Mouse (Mus musculus) spleen, adult 2 months (tissue): Measurements from ENCODE around the gene Cyp2d22. TPM values are rescaled to one million over a fixed set of nuclear protein-coding genes. Genes with fewer than 3 reads are reported as not detected.

ENCODE experiments used
- DNase-seq, 2 experiments: peaks; one replicate each; pipeline versions ENCODE4 v3.0.0 to v3.0.0-alpha.2; 2012 to 2021; ENCODE audit warnings: low spot score in 2 of 2, low read depth in 1 of 2
- H3K27ac ChIP-seq: fragments of 200-500 bp; 2 replicates; pipeline ENCODE4 v1.5.1; 2012; ENCODE audit warnings: low read length, inconsistent platforms; ENCODE audit not compliant: insufficient read depth
- H3K27me3 ChIP-seq: fragments of 200-500 bp; 2 replicates; pipeline ENCODE4 v1.6.1; 2012; ENCODE audit warnings: mild to moderate bottlenecking, moderate library complexity, low read length, inconsistent platforms; ENCODE audit not compliant: control insufficient read depth, insufficient read depth
- H3K36me3 ChIP-seq: fragments of 200-500 bp; 2 replicates; pipeline ENCODE4 v1.6.1; 2012; ENCODE audit warnings: mild to moderate bottlenecking, low read length, inconsistent platforms; ENCODE audit not compliant: control insufficient read depth, insufficient read depth
- H3K4me1 ChIP-seq: fragments of 200-500 bp; 2 replicates; pipeline ENCODE4 v1.6.1; 2011; ENCODE audit warnings: inconsistent platforms; ENCODE audit not compliant: control insufficient read depth, insufficient read depth, insufficient read length
- H3K4me3 ChIP-seq: fragments of 200-500 bp; 2 replicates; pipeline ENCODE4 v1.5.1; 2011; ENCODE audit warnings: mild to moderate bottlenecking, inconsistent platforms; ENCODE audit not compliant: insufficient read depth, insufficient read length; ENCODE audit errors: extremely low read depth
- CTCF ChIP-seq: fragments of 200-500 bp; IDR thresholded peaks from 2 replicates; pipeline ENCODE4 v1.5.1; 2011; ENCODE audit warnings: mild to moderate bottlenecking, inconsistent platforms; ENCODE audit not compliant: insufficient read depth, insufficient read length, insufficient replicate concordance; ENCODE audit errors: extremely low read depth
- POLR2A ChIP-seq: fragments of 200-500 bp; IDR thresholded peaks from 2 replicates; pipeline ENCODE4 v1.6.1; 2011; ENCODE audit warnings: low read depth, low read length, inconsistent platforms
- WGBS: fragments of 180-500 bp; shearing (Covaris S2); methylation state at CpG from one replicate; pipeline ENCODE4 v1.1.7; 2018; 5-methylcytosine and 5-hydroxymethylcytosine counted together
- polyA plus RNA-seq: library from polyadenylated mRNA; depleted of rRNA; stranded (reverse); fragments of >200 nt; gene quantifications from 2 replicates; pipeline ENCODE4 v1.2.3, GENCODE M21; 2012

Gene Cyp2d22
- polyA plus RNA-seq, 1 experiment: 11.3 TPM

DNA sequence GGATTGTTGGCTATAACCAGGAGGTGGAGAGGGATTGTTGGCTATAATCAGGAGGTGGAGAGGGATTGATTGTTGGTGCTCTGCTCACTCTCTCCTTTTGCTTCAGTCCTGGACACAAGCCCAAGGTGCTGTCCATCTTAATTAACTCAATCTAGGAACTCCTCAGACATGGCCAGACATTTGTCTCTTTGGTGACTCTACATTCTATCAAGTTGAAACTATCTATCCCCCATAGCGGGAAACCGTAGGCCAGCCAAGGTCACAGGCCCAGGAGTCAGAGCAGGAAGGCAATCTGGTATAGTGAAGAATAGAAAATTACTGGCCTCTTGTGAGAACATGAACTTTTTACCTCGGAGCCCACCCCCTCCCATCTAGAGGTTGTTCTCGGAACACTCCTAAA is 17.8 kb downstream of the Cyp2d22 start:
- WGBS: 86% methylated on average over 4 of the region's 4 CpGs
- peak in 1 of 2 experiments; percentile 1 for DNase-seq
- Histone ChIP-seq H3K4me1 (no peaks in the 10 kb centered on the region), H3K36me3 (no peaks in the 10 kb centered on the region), H3K4me3 (no peak overlapping the region), H3K27ac (no peak overlapping the region), H3K27me3 (no peaks in the 10 kb centered on the region)
- no peak for TF ChIP-seq CTCF
- TF ChIP-seq POLR2A: no peak

DNA sequence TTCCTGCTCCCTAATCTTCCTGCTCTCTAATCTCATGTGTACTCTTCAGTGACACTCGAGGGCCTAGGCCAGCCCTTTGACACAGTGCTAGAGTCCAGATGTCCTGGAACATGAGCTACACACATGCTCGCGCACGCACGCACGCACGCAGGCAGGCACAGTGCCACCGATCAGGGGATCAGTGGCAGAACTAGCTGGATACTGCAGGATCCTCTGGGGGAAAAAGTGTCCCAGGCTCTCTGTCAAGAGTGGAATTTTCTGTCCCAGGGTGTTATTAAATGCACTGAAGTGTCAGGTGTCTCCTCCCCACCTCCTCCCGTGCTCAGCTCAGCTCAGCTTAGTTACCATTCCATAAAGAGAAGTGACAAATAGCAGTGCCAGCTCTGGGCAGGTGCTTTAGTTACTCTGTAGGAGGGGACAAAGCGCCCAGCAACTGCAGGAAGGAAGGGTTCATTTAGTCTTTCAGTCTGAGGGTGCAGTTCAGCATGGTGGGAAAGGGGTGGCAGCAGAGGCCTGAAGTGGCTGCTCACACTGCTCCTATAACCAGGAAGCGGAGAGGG is 18.5 kb downstream of the Cyp2d22 start:
- no peaks in the 10 kb centered on the region for H3K27me3 ChIP-seq
- TF ChIP-seq POLR2A (no peak), CTCF (no peak)
- H3K27ac ChIP-seq: no peak overlapping the region
- no peaks in the 10 kb centered on the region for H3K4me1 ChIP-seq
- 76% methylated on average over 11 of the region's 11 CpGs for WGBS
- peak in 1 of 2 experiments; percentile 2 for DNase-seq
- no peaks in the 10 kb centered on the region for H3K36me3 ChIP-seq
- no peak overlapping the region for H3K4me3 ChIP-seq

DNA sequence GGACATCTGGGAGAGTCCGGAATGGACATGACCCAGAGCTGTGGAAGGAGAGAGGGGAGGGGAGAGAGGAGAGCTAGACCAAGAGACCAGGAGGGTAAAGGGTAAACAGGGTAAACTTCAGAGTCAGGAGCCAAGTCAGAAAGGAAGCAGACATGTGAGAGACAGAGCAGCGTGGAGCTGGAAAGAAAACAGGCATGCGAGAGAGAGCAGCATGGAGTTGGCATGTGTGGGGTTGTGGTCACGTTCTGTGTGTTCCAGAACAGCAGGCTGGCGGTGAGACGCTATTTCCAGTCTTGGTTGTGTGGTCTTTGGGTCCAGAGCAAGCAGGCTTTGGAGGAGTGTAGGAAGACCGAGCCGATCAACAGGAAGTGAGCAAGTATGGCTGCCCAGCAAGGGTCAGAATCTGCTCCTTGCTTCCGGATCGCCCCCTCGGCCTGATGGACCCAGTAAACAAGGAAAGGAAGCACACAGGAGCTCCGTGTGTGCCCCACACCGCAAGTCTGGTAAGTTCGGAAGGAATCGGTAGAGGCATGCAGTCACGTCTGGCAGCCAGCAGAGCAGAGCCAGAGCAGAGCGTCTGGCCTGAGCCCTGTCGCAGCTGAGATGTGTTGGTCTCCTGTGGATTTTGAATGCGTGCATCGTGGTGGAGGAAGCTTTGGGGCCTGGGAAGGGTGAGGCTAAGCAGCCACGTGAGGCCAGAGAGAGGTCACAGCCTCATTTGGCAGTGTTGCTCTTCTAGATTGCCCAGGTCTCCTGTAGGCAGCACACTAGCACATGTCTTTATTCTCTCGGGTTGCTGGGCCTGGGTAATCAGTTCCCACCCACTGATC is 21.4 kb downstream of the Cyp2d22 start:
- Histone ChIP-seq H3K36me3 (no peaks in the 10 kb centered on the region), H3K4me3 (no peak overlapping the region), H3K27ac (peak overlapping the region; percentile 5; the same call in 1 of the 2 replicates), H3K27me3 (no peaks in the 10 kb centered on the region), H3K4me1 (no peaks in the 10 kb centered on the region)
- TF ChIP-seq CTCF: no peak
- 73% methylated on average over 22 of the region's 22 CpGs for WGBS
- no peak for DNase-seq

DNA sequence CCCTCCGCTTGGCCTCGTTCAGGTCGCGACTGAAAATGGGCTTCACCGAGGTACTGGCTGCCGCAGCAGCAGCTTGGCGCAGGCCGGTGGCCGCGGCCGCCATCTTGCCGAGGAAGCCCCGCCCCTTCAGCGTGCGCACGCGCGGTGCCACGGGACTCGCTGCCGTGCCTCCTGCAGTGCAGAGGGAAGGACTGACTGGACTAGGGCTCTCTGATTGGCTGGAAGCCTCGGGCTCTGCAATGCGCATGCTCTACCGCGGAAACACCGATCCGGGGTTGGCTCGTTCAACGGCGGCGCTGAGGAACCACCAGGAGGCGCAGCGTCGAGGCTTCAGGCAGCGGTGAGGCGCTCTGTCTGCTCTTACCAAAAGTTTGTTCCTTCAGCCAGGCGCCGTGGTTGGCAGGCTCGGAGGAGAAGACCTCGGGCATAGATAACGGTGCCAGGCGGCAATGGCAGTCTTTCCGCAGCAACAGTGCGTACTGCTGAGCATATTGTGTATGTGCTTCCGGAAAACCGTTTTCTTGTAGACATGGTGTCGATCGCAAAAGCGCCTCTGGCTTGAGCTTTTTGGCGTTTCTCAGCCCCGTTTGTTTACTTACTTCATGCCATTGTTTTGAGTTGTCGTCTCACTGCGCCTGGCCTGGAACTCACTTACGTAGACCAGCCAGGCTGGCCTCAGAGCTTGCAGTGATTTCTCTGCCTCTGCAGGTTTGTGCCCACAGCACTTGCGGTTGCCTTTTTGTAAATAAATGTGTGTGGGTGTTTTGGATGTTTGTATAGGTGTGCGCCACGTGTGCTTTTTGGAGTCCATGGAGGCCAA is 25.7 kb downstream of the Cyp2d22 start, which contains the start of gene Ndufa6:
TSS of gene Ndufa6 (minus strand) at position 197 of the 820 bp plus-strand sequence.
- Histone ChIP-seq H3K4me1 (peaks cover 6% of the 10 kb centered on the region; the same call in 1 of the 2 replicates), H3K36me3 (peaks cover 6% of the 10 kb centered on the region), H3K27me3 (no peaks in the 10 kb centered on the region), H3K27ac (peak within 1 kb of the TSS; percentile 86), H3K4me3 (peak within 1 kb of the TSS; percentile 85)
- peak; percentile 96 to 97 for DNase-seq
- WGBS: 1% methylated on average over 57 of the region's 57 CpGs
- TF ChIP-seq POLR2A (peak; percentile 94), CTCF (peak; percentile 93)

DNA sequence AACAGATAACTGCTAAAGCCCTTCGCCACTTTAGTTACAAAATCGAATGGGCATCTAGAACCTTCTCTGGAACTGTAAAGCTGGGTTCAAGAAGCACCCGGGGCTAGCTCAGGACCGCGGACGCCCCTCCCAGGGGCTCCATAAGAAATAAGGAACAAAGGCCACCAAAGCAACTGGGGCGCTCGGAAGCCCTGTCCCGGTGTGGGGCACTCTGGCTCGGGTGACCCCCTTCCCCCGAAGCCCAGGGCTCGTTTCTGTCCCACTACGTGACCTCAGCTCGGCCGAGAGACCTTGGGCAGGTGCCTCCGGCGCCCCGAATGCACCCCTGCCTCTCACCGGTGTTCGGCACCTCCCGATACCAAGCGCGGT is 26.3 kb downstream of the Cyp2d22 start:
- Histone ChIP-seq H3K36me3 (peaks cover 12% of the 10 kb centered on the region), H3K27ac (peak overlapping the region; percentile 71), H3K27me3 (no peaks in the 10 kb centered on the region), H3K4me1 (peaks cover 6% of the 10 kb centered on the region; the same call in 1 of the 2 replicates), H3K4me3 (peak overlapping the region; percentile 85)
- under 1% methylated on average over 23 of the region's 23 CpGs for WGBS
- TF ChIP-seq POLR2A: no peak
- no peak for TF ChIP-seq CTCF
- no peak for DNase-seq

DNA sequence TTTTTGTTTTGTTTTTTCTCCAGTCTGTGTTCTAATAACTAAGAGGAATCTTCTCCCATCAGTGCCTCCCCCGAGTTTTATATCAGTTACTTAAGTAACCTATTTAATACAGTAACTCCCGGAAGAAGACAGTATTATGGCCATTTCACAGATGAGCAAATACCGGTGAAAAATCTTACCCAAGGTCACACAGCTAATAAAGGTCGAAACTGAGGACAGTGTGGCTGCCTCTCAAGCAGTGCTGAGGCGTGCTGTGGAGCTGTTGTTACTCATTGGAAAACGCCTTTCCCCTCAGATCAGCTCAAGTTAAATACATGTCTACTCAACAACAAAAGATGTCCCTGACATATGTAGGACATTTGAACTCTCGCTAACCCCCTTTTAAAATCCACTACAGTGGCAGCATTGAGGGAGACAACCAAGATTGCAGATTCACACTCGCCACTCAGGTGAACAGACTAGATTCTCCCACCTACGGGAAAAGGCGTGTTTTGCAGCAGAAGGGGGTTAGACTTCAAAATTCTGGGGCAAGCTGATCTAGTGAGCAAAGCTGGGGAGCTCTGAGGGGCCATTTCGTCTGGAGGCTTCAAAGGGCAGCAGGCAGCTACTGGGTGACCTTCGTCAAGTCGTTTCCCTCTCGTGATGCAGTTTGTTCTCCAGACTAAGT is 26.8 kb downstream of the Cyp2d22 start:
- Histone ChIP-seq H3K36me3 (peaks cover 16% of the 10 kb centered on the region), H3K4me3 (peak overlapping the region; percentile 85), H3K27me3 (no peaks in the 10 kb centered on the region), H3K4me1 (peaks cover 7% of the 10 kb centered on the region), H3K27ac (no peak overlapping the region)
- DNase-seq: no peak
- WGBS: 22% methylated on average over 14 of the region's 14 CpGs
- no peak for TF ChIP-seq CTCF
- no peak for TF ChIP-seq POLR2A
